Mouse (Mus musculus) intestine, postnatal 0 days (tissue): Measurements from ENCODE around the gene Polr2c. TPM values are rescaled to one million over a fixed set of nuclear protein-coding genes. Genes with fewer than 3 reads are reported as not detected.

Source experiments
- ATAC-seq: fragments of 200-750 bp; cut with Nextera tagmentation; 2 replicates; pipeline ENCODE4 v1.8.0; 2017; ENCODE audit warnings: mild to moderate bottlenecking, moderate TSS enrichment, moderate library complexity
- H3K27ac ChIP-seq: fragments of 300-500 bp; sonication (generic); 2 replicates; pipeline ENCODE4 v1.5.1; 2014; ENCODE audit warnings: mild to moderate bottlenecking, low read depth, low read length, moderate library complexity
- H3K27me3 ChIP-seq: fragments of 300-500 bp; sonication (generic); replicated peaks from 2 replicates; pipeline ENCODE4 v1.6.1; 2014; ENCODE audit warnings: low read length, mixed read lengths; ENCODE audit not compliant: control insufficient read depth, insufficient read depth
- H3K36me3 ChIP-seq: fragments of 300-500 bp; sonication (generic); 2 replicates; pipeline ENCODE4 v1.6.1; 2014; ENCODE audit warnings: mild to moderate bottlenecking, moderate library complexity; ENCODE audit not compliant: control insufficient read depth, insufficient read depth
- H3K4me1 ChIP-seq: fragments of 300-500 bp; sonication (generic); replicated peaks from 2 replicates; pipeline ENCODE4 v1.6.1; 2014; ENCODE audit warnings: antibody characterized with exemption, low read length, mixed read lengths; ENCODE audit not compliant: control insufficient read depth, insufficient read depth
- H3K4me2 ChIP-seq: fragments of 300-500 bp; sonication (generic); replicated peaks from 2 replicates; pipeline ENCODE4 v1.6.1; 2014; ENCODE audit warnings: low read depth, mild to moderate bottlenecking, moderate library complexity
- H3K4me3 ChIP-seq: fragments of 300-500 bp; sonication (generic); 2 replicates; pipeline ENCODE4 v1.5.1; 2014; ENCODE audit warnings: low read depth, low read length
- H3K9ac ChIP-seq: fragments of 300-500 bp; sonication (generic); 2 replicates; pipeline ENCODE4 v1.6.1; 2014; ENCODE audit warnings: mild to moderate bottlenecking, low read depth, low read length
- H3K9me3 ChIP-seq: fragments of 300-500 bp; sonication (generic); 2 replicates; pipeline ENCODE4 v1.6.1; 2016; ENCODE audit warnings: mixed run types; ENCODE audit not compliant: control insufficient read depth
- CTCF ChIP-seq: sonication (generic); IDR thresholded peaks from 2 replicates; pipeline ENCODE4 v1.5.1; 2016; ENCODE audit warnings: low read depth, mild to moderate bottlenecking, control low read depth, antibody characterized with exemption, moderate library complexity
- WGBS: fragments of 180-500 bp; shearing (Covaris S2); extraction: QIAGEN DNeasy Blood & Tissue Kit; methylation state at CpG from one replicate; pipeline ENCODE4 v1.1.7; 2014; 5-methylcytosine and 5-hydroxymethylcytosine counted together
- polyA plus RNA-seq: library from polyadenylated mRNA; unstranded; fragments of >200 nt; fragmentation: Nextera tagmentation; extraction: Ambion mirVana; gene quantifications from 2 replicates; pipeline ENCODE4 v1.2.1, GENCODE M21; 2015

Gene Polr2c
- polyA plus RNA-seq, 1 experiment from 2014 or later = 70.4 TPM

DNA sequence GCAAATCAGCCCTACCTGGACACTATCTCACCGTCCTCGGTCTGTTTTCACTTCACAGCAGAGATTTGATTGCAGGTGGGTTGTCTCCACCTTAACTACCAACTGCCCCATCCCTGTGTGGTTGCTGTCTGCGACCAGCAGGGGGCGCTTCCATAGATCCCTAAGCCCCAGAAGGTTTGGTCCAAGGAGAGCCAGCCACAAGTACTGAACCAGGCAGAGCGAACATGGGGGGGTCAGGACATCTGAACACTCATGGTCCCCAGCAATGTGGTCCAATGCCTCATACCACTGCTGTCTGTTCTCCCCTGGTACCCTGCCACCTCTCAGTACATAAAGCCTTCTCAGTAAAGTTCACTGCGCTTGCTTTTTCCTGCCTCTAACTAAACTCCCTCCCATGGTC lies 17.1 kb downstream of the Polr2c start:
- H3K27ac ChIP-seq = peak overlapping the region; percentile 95
- H3K9ac ChIP-seq = peak overlapping the region; percentile 76; the same call in 1 of the 2 replicates
- peak; percentile 96 for TF ChIP-seq CTCF
- no peak for ATAC-seq
- no peaks in the 10 kb centered on the region for H3K27me3 ChIP-seq
- peaks cover 10% of the 10 kb centered on the region for H3K4me1 ChIP-seq
- no peaks in the 10 kb centered on the region for H3K36me3 ChIP-seq
- H3K4me3 ChIP-seq = peak overlapping the region; percentile 78
- H3K9me3 ChIP-seq = no peaks in the 10 kb centered on the region
- 9% methylated on average over 6 of the region's 6 CpGs for WGBS
- H3K4me2 ChIP-seq = peak overlapping the region; percentile 91

DNA sequence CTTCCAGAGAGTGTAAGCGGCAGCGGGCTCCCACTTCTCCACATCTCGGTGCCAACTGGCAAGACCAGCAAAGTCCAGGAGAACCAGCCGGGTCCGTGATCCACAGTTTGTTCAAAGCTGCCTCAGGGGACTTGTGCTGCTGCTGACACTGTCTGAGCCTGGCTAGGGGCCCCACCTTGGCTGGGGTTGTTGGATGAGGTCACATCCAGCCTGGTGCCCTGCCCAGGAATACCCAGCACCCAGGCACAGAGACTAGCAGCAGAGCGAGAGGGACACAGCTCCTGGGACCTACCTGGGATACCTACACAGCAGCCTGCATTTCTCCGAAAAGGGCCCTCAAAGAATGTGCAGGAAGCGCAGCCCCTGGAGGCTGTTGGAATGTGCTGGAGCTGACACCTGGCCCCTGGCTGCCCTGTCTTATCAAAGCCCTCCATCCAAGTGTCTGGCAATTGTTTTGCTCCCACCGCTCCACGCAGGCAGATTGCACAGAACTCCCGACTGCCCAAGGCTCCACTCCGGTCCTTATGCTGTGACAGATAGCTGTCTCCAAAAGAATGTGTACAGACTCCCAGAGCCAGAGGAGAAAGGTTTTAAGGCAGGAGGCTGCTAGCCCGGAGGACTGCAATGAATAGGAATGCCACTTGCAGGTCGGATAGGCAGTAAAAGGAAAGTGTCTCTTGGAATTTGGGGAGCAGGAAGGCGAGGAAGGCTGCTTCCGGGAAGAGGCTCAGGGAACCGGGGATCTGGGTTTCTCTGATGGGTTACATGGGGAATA lies 18.0 kb downstream of the Polr2c start:
- Histone ChIP-seq H3K27ac (peak overlapping the region; percentile 95), H3K9me3 (no peaks in the 10 kb centered on the region), H3K9ac (peak overlapping the region; percentile 76), H3K4me2 (peak overlapping the region; percentile 91), H3K4me3 (peak overlapping the region; percentile 78), H3K36me3 (no peaks in the 10 kb centered on the region), H3K27me3 (no peaks in the 10 kb centered on the region), H3K4me1 (peaks cover 6% of the 10 kb centered on the region; the same call in 1 of the 2 replicates)
- TF ChIP-seq CTCF = no peak; the same call in 1 of the 2 replicates
- no peak for ATAC-seq
- 12% methylated on average over 17 of the region's 17 CpGs for WGBS

DNA sequence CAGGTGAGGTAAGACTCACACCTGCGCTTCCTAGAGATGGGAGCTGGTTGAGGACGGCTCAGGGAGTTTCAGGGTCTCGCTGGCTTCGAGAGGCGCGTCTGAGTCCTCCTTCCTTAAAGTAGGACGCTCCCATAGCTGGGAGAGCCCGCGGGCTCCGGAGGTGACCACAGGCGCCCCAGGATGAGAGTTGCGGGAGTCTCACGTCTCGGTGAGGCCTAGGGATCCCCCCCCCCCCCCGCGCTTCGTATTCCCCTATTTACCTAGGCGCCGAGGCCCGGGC lies 18.6 kb downstream of the Polr2c start:
- Histone ChIP-seq H3K27me3 (no peaks in the 10 kb centered on the region), H3K4me1 (peaks cover 6% of the 10 kb centered on the region; the same call in 1 of the 2 replicates), H3K36me3 (no peaks in the 10 kb centered on the region), H3K4me3 (peak overlapping the region; percentile 78), H3K9ac (peak overlapping the region; percentile 76), H3K9me3 (no peaks in the 10 kb centered on the region), H3K4me2 (peak overlapping the region; percentile 91), H3K27ac (peak overlapping the region; percentile 95)
- TF ChIP-seq CTCF = no peak
- ATAC-seq = no peak
- WGBS = 0% methylated on average over 17 of the region's 20 CpGs

DNA sequence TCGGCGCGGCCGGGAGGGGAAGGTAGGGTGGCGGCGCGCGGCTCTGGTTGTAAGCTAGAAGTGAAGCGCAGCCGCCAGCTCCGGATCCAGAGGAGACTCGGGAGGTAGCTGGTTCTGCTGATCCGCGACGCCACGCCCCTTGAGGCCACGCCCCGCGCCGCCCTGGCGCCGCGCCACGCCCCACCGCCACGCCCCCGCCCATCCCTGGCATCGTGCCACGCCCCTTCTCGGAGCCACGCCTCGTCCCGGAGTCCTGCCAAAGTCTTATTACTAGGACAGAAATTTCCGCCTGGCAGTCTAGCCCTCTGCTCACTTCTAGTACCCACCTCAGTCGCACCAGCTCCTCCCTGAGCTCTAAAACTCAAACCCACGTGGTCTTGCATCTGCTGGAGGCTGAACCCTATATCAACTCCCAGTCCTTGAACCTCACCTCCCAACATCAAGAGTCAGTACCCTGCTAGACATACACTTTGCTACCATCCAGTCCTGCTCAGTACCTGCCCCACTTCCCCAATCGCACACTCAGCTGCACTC lies 19.0 kb downstream of the Polr2c start, which contains the start of gene Dok4:
Dok4 (minus strand) TSS at position 134 of the 534 bp plus-strand sequence.
- Histone ChIP-seq H3K4me1 (peaks cover 6% of the 10 kb centered on the region; the same call in 1 of the 2 replicates), H3K4me3 (peak within 1 kb of the TSS; percentile 78), H3K27ac (peak within 1 kb of the TSS; percentile 95), H3K36me3 (no peaks in the 10 kb centered on the region), H3K27me3 (no peaks in the 10 kb centered on the region), H3K4me2 (peak within 1 kb of the TSS; percentile 91), H3K9me3 (no peaks in the 10 kb centered on the region), H3K9ac (peak within 1 kb of the TSS; percentile 76)
- 0% methylated on average over 32 of the region's 37 CpGs for WGBS
- ATAC-seq = peak; percentile 59
- TF ChIP-seq CTCF = no peak

DNA sequence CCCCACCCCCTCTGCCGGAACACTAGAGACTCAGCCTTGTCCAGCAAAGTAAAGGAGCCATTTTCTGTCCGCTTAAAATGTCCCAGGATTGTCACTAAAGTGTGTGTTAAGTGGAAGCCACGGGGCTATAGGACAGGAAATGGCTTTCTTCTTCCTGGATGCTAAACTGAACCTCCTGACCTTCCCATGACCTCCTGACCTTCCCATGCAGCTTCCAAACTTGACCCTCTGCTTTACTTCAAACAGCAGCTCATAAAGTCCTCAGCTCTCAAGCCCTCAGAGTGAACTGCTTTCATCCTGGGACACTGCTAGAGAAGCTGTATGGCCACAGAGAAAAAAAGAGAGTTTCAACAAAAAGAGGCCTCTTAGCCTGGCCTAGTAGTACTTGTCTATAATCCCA lies 19.6 kb downstream of the Polr2c start:
- Histone ChIP-seq H3K4me2 (peak overlapping the region; percentile 91), H3K9ac (no peak overlapping the region), H3K27me3 (no peaks in the 10 kb centered on the region), H3K4me1 (peaks cover 6% of the 10 kb centered on the region; the same call in 1 of the 2 replicates), H3K4me3 (no peak overlapping the region), H3K9me3 (no peaks in the 10 kb centered on the region), H3K27ac (peak overlapping the region; percentile 95; the same call in 1 of the 2 replicates), H3K36me3 (no peaks in the 10 kb centered on the region)
- 56% methylated on average over 3 of the region's 3 CpGs for WGBS
- no peak for TF ChIP-seq CTCF
- ATAC-seq = no peak

DNA sequence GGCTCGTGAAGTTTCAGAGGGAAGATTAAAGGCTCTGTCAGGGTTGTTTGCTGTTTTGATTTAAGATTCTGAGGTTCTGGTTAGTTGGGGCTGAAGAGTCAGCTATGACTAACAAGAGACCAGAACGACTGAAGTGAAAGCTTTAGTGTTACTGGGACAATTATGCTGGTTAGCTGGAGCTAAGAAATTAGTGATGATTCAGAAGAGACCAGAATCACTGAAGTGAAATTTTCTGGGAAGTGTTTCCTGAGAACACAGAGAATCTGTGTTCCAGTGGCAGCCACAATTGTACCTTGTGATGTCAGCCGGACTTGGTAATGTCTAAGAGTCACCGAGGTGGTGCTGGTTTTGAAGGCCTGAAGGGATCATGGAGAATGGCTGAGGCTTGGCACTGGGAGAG lies 23.5 kb downstream of the Polr2c start:
- ATAC-seq = no peak
- Histone ChIP-seq H3K9ac (no peak overlapping the region), H3K36me3 (no peaks in the 10 kb centered on the region), H3K4me1 (no peaks in the 10 kb centered on the region; the same call in 1 of the 2 replicates), H3K4me3 (no peak overlapping the region), H3K27me3 (no peaks in the 10 kb centered on the region), H3K4me2 (no peak overlapping the region), H3K9me3 (no peaks in the 10 kb centered on the region), H3K27ac (no peak overlapping the region)
- TF ChIP-seq CTCF = no peak
- WGBS = 62% methylated on average over 4 of the region's 4 CpGs
